Mouse (Mus musculus): ENCODE measurements at regions not wholly inside any gene's neighbourhood (a gene's known extent, or its start where the extent isn't known, plus 50 kb on each side); places are given as distances from the start of the nearest gene placed in this dataset.
"Not testable (repeated sequence)": the region's sequence is repeated elsewhere in the genome, so short reads cannot be mapped to it uniquely, and the experiment has no call there.

- WGBS = 77% methylated on average over 4 of the region's 4 CpGs
- H3K4me3 ChIP-seq = no peak overlapping the region
- H3K27me3 ChIP-seq (replicated peaks) = no peaks in the 10 kb centered on the region
- no peak overlapping the region for H3K4me2 ChIP-seq
- H3K9ac ChIP-seq = no peak overlapping the region
- ATAC-seq (replicated peaks) = no peak
- no peaks in the 10 kb centered on the region for H3K9me3 ChIP-seq
- no peak overlapping the region for H3K27ac ChIP-seq
- H3K4me1 ChIP-seq = no peaks in the 10 kb centered on the region
- H3K36me3 ChIP-seq (replicated peaks) = no peaks in the 10 kb centered on the region
Measured at GRCm38 (mm10) chr3:18560282-18560785, 612.1 kb downstream of the Cypt12 start.

- H3K4me3 ChIP-seq; H3K36me3 ChIP-seq (replicated peaks); H3K9ac ChIP-seq; ATAC-seq (replicated peaks); H3K9me3 ChIP-seq; H3K27me3 ChIP-seq (replicated peaks); H3K4me1 ChIP-seq; H3K4me2 ChIP-seq; H3K27ac ChIP-seq: not testable (repeated sequence)
- WGBS = 57% methylated on average over 12 of the region's 12 CpGs
Measured at GRCm38 (mm10) chr3:18580911-18581626, 632.9 kb downstream of the Cypt12 start.

GRCm38 (mm10) chr3:18620608-18621007 is 672.4 kb downstream of the Cypt12 start:
- ATAC-seq (replicated peaks) = no peak
- 19% methylated on average over 7 of the region's 7 CpGs for WGBS
- Histone ChIP-seq H3K4me1 (peaks cover 10% of the 10 kb centered on the region), H3K9me3 (no peaks in the 10 kb centered on the region), H3K27ac (no peak overlapping the region), H3K4me3 (no peak overlapping the region), H3K36me3 (replicated peaks) (no peaks in the 10 kb centered on the region), H3K27me3 (replicated peaks) (no peaks in the 10 kb centered on the region), H3K4me2 (no peak overlapping the region), H3K9ac (no peak overlapping the region)

DNA sequence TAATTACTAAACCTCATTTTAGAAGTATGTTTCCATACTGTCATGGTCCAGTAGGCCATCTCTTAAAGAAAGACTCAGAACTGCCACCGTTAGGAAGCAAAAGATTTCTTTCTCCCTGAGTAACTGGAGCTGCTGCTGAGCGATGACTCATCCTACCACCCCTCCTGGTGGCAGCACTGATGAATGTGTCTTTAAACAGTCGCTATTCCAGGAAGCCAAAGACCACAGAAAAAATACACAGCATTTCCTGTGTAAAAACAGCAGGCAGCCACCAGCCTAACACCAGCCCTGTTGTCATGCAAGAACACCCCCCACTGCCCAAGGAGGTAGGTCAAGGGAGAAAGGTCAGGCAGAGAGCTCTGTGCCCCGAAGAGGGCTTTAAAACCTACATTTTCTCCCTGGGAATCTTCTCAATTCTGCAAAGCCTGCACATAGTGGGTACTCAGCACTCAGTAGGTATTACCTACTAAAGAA is 675.7 kb downstream of the Cypt12 start:
- Histone ChIP-seq H3K4me3 (no peak overlapping the region), H3K4me2 (peak overlapping the region; percentile 57; the same call in 1 of the 2 replicates), H3K27ac (no peak overlapping the region), H3K9ac (no peak overlapping the region), H3K9me3 (no peaks in the 10 kb centered on the region), H3K4me1 (peaks cover 18% of the 10 kb centered on the region), H3K36me3 (replicated peaks) (no peaks in the 10 kb centered on the region), H3K27me3 (replicated peaks) (no peaks in the 10 kb centered on the region)
- peak; percentile 31; the same call in 1 of the 2 replicates for ATAC-seq (replicated peaks)
- 1% methylated on average over 4 of the region's 4 CpGs for WGBS

GRCm38 (mm10) chr3:18624381-18625145 is 676.4 kb downstream of the Cypt12 start:
- Histone ChIP-seq H3K4me3 (peak overlapping the region; percentile 37), H3K9ac (no peak overlapping the region), H3K27me3 (replicated peaks) (no peaks in the 10 kb centered on the region), H3K36me3 (replicated peaks) (no peaks in the 10 kb centered on the region), H3K27ac (peak overlapping the region; percentile 60), H3K9me3 (no peaks in the 10 kb centered on the region), H3K4me1 (peaks cover 18% of the 10 kb centered on the region), H3K4me2 (peak overlapping the region; percentile 57)
- 4% methylated on average over 10 of the region's 10 CpGs for WGBS
- no peak for ATAC-seq (replicated peaks)

DNA sequence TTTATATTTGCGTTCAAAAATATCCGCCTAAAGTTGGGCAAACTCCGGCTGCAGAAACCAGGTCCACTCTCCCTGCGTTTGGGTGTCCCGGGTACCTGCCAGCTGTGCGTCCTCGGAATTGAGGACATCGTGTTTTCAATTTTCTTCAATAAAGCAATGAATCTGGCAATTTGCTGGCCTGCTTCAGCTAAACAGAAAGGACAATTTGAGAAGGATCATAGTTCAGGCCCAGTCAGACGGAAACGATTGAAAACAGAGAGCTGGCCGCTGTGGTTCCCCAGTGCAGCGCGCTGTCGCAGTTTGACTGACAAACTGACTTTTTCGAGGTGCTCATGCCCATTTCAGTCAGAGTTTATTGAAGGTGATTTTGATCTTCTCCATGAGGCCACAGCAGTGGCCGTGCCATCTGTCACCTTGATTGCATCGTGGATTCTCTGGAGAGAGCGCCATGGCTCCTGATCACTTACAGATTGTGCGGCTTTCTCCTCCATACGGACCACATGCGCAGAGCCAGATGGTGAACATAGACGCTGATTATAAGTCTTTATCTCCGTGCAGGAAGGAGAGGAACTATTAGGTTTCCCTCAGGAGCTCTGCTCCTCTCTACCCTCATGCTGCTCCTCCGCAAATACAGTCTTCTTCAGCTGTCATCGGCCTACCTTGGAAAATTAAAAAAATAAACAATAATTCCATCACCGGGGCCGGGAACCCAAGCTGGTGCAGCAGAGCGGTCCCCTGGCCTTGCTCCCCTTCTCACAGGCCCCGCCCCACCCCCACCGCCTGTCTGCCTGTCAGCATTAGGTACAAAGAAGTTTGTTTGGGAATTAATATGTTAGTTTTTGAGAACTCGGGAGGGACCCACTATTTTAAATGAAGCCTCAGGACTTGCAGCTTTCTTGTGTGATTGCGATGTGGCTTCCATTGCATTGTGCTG is 677.5 kb downstream of the Cypt12 start:
- no peaks in the 10 kb centered on the region for H3K9me3 ChIP-seq
- H3K9ac ChIP-seq = peak overlapping the region; percentile 31; the same call in 1 of the 2 replicates
- 2% methylated on average over 32 of the region's 32 CpGs for WGBS
- peak overlapping the region; percentile 60; the same call in 1 of the 2 replicates for H3K27ac ChIP-seq
- ATAC-seq (replicated peaks) = peak; percentile 89
- peak overlapping the region; percentile 57 for H3K4me2 ChIP-seq
- peak overlapping the region; percentile 37 for H3K4me3 ChIP-seq
- no peaks in the 10 kb centered on the region for H3K36me3 ChIP-seq (replicated peaks)
- no peaks in the 10 kb centered on the region for H3K27me3 ChIP-seq (replicated peaks)
- peaks cover 18% of the 10 kb centered on the region for H3K4me1 ChIP-seq

- H3K9ac ChIP-seq = no peak overlapping the region
- H3K27me3 ChIP-seq (replicated peaks) = no peaks in the 10 kb centered on the region
- no peak overlapping the region; the same call in 1 of the 2 replicates for H3K4me3 ChIP-seq
- peaks cover 18% of the 10 kb centered on the region for H3K4me1 ChIP-seq
- 43% methylated on average over 6 of the region's 6 CpGs for WGBS
- H3K4me2 ChIP-seq = peak overlapping the region; percentile 57
- no peaks in the 10 kb centered on the region for H3K9me3 ChIP-seq
- H3K36me3 ChIP-seq (replicated peaks) = no peaks in the 10 kb centered on the region
- no peak overlapping the region for H3K27ac ChIP-seq
- peak; percentile 17; the same call in 1 of the 2 replicates for ATAC-seq (replicated peaks)
Measured at GRCm38 (mm10) chr3:18626375-18626774, 678.2 kb downstream of the Cypt12 start.

DNA sequence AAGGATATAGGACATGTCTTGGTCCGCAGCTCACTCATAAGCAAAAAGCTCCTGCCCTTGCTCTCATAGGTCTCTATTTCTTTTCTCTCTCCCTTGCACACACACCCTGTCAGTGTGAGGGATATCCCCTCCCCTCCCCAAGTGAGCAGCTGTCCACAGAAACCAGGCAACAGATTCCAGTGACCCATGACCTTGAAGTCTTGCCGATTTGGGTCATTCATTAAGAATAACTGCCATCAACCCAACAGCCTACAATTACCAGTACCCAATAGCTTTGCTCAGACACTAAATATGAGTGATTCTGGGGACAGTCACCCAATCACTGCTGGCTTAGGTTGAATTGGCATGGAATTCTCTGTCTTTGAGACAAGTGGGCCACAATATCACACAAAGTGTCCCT is 678.6 kb downstream of the Cypt12 start:
- Histone ChIP-seq H3K36me3 (replicated peaks) (no peaks in the 10 kb centered on the region), H3K4me2 (no peak overlapping the region), H3K27ac (no peak overlapping the region), H3K9ac (no peak overlapping the region), H3K9me3 (no peaks in the 10 kb centered on the region), H3K4me3 (no peak overlapping the region), H3K27me3 (replicated peaks) (no peaks in the 10 kb centered on the region), H3K4me1 (peaks cover 18% of the 10 kb centered on the region)
- 55% methylated on average over 2 of the region's 2 CpGs for WGBS
- ATAC-seq (replicated peaks) = no peak

DNA sequence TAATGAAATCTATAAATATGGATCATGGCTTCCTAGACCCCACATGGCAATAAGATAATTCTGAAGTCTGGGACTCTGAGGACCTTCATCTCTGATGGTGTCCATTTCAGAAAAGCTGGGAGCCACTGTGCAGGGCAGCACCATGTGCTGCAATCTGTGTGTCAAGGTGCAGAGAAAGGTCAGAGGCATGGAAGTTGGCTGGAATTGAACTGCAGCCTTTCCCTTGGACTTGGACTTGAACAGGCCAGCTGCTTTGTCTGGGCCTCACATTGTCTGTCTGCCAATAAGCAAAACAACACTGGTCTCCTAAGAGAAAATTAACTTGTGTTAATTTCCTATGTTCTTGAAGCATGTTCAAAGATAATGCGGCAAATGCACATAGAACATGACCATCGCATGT is 681.0 kb downstream of the Cypt12 start:
- no peaks in the 10 kb centered on the region for H3K27me3 ChIP-seq (replicated peaks)
- peaks cover 18% of the 10 kb centered on the region for H3K4me1 ChIP-seq
- H3K9ac ChIP-seq = no peak overlapping the region
- no peak for ATAC-seq (replicated peaks)
- no peak overlapping the region for H3K4me3 ChIP-seq
- no peaks in the 10 kb centered on the region for H3K9me3 ChIP-seq
- H3K27ac ChIP-seq = no peak overlapping the region
- 92% methylated on average over 2 of the region's 2 CpGs for WGBS
- H3K36me3 ChIP-seq (replicated peaks) = no peaks in the 10 kb centered on the region
- no peak overlapping the region for H3K4me2 ChIP-seq

DNA sequence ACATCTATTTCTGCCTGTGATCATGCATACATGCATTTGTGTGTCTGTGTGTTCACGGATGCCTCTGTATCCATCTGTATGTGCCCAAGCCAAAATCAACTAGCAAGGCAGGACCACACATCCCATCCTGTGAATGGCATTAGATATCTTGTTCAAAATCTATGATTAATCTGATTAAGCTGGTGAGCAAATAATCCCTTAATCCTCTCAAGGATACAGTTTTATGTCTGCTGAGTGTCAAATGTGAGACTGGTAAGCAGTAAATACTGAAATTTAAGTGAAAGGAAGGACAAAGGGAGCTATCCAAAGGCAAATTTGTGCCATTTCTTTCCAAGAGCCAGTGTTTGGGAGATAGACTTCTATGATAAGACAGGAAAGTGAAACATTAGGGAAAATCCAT is 683.4 kb downstream of the Cypt12 start:
- H3K9me3 ChIP-seq = no peaks in the 10 kb centered on the region
- H3K4me3 ChIP-seq = no peak overlapping the region
- 51% methylated on average over 1 of the region's 1 CpGs for WGBS
- H3K27me3 ChIP-seq (replicated peaks) = no peaks in the 10 kb centered on the region
- H3K9ac ChIP-seq = no peak overlapping the region
- no peaks in the 10 kb centered on the region for H3K36me3 ChIP-seq (replicated peaks)
- H3K4me2 ChIP-seq = no peak overlapping the region
- no peak for ATAC-seq (replicated peaks)
- H3K4me1 ChIP-seq = no peaks in the 10 kb centered on the region
- H3K27ac ChIP-seq = no peak overlapping the region

DNA sequence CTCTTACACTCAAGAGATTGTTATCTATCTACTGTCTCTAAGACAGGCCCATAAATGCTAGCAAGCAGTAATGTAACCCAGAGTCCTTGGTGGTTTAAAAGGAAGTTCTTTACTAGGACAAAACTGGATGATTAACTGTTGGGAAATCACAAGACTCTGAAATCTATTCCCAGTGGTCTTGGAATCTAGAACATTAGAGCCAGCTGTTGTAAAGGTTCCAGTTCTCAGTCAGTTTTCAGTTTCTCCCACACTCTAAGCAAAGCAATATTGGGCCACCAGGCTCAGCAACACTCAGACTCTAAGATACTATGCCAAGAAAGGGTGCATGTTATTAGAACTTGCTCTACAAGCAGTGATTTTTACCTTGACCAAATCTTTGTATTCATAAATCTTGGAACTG is 686.6 kb downstream of the Cypt12 start:
- Histone ChIP-seq H3K4me2 (no peak overlapping the region), H3K27me3 (replicated peaks) (no peaks in the 10 kb centered on the region), H3K4me1 (no peaks in the 10 kb centered on the region), H3K27ac (no peak overlapping the region), H3K9me3 (no peaks in the 10 kb centered on the region), H3K36me3 (replicated peaks) (no peaks in the 10 kb centered on the region), H3K4me3 (no peak overlapping the region), H3K9ac (no peak overlapping the region)
- no peak for ATAC-seq (replicated peaks)

DNA sequence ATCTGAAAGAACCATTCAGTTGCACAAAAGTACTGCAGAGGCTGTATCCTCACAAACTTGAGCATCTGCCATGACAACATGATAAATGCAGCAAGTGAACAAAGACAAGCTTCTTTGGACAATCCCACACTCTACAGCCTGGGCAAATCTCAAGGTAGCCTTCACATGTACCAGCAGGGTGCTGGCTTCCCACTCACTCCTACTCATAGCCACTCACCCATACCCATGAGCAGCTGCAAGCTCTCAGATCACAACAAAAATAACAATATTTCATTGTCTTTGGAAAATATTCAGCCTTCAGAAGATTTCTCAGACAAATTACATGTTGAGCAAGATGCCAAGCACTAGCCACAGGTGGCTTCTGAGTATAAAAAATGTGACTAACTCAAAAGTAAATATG is 689.3 kb downstream of the Cypt12 start:
- no peaks in the 10 kb centered on the region for H3K4me1 ChIP-seq
- H3K9me3 ChIP-seq = no peaks in the 10 kb centered on the region
- no peak overlapping the region for H3K4me2 ChIP-seq
- no peaks in the 10 kb centered on the region for H3K27me3 ChIP-seq (replicated peaks)
- no peak overlapping the region for H3K4me3 ChIP-seq
- H3K27ac ChIP-seq = no peak overlapping the region
- H3K9ac ChIP-seq = no peak overlapping the region
- ATAC-seq (replicated peaks) = no peak
- H3K36me3 ChIP-seq (replicated peaks) = no peaks in the 10 kb centered on the region

Measured in midbrain, embryonic 15.5 days (tissue).